Mouse (Mus musculus): ENCODE measurements at regions not wholly inside any gene's neighbourhood (a gene's known extent, or its start where the extent isn't known, plus 50 kb on each side); places are given as distances from the start of the nearest gene placed in this dataset.

DNA sequence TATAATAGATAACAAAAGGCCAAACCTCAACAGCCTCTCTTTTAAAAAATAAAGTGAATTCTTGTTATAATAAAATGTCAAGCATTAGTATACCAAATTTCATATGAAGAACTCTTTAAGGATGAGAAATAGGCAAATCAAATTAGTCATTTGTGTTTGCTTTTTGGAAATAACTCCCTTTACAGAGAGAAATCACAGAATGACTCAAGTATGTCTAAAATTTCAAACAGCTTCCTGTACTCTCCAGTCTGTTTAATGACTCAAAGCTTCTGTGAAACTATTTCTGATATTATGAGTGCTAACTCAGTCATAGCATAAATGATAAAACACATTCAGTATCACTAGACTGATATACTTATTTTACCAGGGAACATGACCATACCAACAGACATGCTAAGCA lies 217.7 kb downstream of the Rps12 start:
- TF ChIP-seq CTCF (IDR thresholded peaks at IDR 0.05; ENCODE audit: low read depth), result no peak
- H3K27me3 ChIP-seq (ENCODE audit: insufficient read depth, low read length), result no peaks in the 10 kb centered on the region

DNA sequence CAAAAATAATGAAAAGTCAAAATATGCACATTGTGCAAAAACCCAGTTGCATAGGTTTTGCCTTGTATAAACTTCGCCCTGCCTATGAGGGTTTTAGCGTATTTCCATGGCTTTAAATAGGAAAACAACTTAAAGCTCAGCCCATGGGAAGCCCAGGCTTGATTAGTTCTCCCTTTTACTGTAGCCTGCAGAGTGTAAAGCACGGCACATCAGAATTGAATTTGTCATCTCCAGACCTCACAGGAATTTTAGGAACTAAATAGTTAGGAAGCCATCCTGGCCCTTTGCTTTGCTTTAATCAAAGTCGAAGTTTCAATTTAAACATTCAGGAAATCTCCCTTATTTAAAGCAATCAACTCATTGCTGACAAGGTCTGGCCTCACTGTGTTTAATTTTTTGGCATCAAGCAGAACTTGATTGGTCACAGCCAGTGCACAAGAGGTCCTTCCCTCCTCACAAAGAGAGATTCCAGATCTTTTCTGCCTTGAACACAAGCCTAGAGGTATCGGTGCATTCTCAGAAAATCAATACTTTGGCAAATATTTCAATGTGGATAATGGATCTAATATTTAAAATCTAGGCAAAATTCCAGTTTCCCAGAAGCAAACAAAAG lies 211.8 kb upstream of the Eya4 start:
- Histone ChIP-seq H3K27me3 (ENCODE audit: insufficient read depth, low read length) (no peaks in the 10 kb centered on the region), H3K27ac (ENCODE audit: low read depth, low read length) (no peak overlapping the region), H3K36me3 (ENCODE audit: insufficient read depth) (no peaks in the 10 kb centered on the region), H3K4me2 (ENCODE audit: low read depth) (no peak overlapping the region), H3K4me1 (ENCODE audit: insufficient read depth) (no peaks in the 10 kb centered on the region), H3K4me3 (ENCODE audit: low read depth, low read length) (no peak overlapping the region), H3K9me3 (ENCODE audit: low read length) (no peaks in the 10 kb centered on the region), H3K9ac (no peak overlapping the region)
- ATAC-seq (no peak), DNase-seq (no peak)
- 93% methylated on average over 5 of the region's 5 CpGs for WGBS
- no peak for TF ChIP-seq CTCF (IDR thresholded peaks at IDR 0.05; ENCODE audit: low read depth)

More for the DNA sequence above, 217.7 kb downstream of the Rps12 start:
- Histone ChIP-seq H3K9me3 (ENCODE audit: low read length) (no peaks in the 10 kb centered on the region), H3K36me3 (ENCODE audit: insufficient read depth) (no peaks in the 10 kb centered on the region), H3K9ac (no peak overlapping the region), H3K4me2 (ENCODE audit: low read depth) (no peak overlapping the region), H3K27ac (ENCODE audit: low read depth, low read length) (no peak overlapping the region), H3K4me3 (ENCODE audit: low read depth, low read length) (no peak overlapping the region), H3K4me1 (ENCODE audit: insufficient read depth) (no peaks in the 10 kb centered on the region)
- ATAC-seq (no peak), DNase-seq (no peak)

DNA sequence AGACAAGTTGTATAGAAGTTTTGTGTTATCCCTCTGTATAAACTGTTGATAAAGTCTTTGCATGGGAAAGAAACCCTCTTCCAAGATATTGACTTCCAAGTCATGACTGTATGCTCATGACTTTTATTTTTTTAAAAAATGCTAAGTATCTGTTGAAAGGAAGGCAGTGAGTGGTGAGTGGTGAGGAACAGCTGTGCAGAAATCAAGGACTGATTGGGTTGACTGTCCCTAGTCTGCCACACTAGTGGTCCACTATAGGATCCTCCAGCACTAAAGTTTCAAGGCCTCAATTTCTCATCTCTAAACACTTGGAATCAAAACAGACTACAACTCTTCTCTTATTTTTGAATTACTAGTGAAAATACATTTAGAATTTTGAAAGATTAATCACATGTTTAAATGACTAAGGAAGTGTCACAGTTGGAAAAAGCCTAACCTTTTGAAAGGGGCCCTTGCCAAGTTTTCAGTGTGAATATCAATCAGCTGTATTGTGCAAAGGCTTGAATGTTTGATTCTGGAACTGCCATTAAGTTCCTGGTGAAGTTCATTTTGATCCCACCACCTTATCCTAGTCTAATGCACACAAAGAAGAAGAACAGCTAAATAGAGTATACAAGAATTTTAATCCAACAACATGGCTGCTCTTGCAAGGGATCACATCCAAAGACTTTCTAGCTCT lies 209.5 kb upstream of the Eya4 start:
- H3K9ac ChIP-seq, result no peak overlapping the region
- ATAC-seq (no peak), DNase-seq (no peak)
- H3K27ac ChIP-seq (ENCODE audit: low read depth, low read length), result no peak overlapping the region
- no peaks in the 10 kb centered on the region for H3K36me3 ChIP-seq (ENCODE audit: insufficient read depth)
- H3K9me3 ChIP-seq (ENCODE audit: low read length), result no peaks in the 10 kb centered on the region
- H3K4me3 ChIP-seq (ENCODE audit: low read depth, low read length), result no peak overlapping the region
- H3K27me3 ChIP-seq (ENCODE audit: insufficient read depth, low read length), result no peaks in the 10 kb centered on the region
- no peak for TF ChIP-seq CTCF (IDR thresholded peaks at IDR 0.05; ENCODE audit: low read depth)
- no peak overlapping the region for H3K4me2 ChIP-seq (ENCODE audit: low read depth)
- H3K4me1 ChIP-seq (ENCODE audit: insufficient read depth), result no peaks in the 10 kb centered on the region

DNA sequence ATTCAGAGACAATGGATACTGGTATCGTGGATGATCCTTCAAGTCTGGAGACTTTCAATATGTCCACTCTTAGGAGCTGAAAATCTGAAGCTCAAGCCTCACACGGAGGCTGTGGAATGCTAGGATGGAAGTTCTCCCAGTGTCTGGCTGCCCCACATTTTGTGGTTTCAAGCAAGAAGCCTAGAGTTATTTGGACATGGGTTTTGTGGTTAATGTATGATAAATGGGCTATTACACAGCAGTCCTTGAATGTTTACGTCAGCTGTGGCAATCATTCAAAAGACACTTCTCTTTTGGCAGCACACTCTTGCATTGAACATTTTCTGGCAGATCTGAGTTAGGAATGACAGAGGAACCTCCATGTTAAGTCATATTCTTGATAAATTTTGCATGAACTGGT lies 207.2 kb upstream of the Eya4 start:
- no peaks in the 10 kb centered on the region for H3K27me3 ChIP-seq (ENCODE audit: insufficient read depth, low read length)
- H3K36me3 ChIP-seq (ENCODE audit: insufficient read depth), result no peaks in the 10 kb centered on the region
- no peak overlapping the region for H3K4me3 ChIP-seq (ENCODE audit: low read depth, low read length)
- H3K9ac ChIP-seq, result no peak overlapping the region
- H3K27ac ChIP-seq (ENCODE audit: low read depth, low read length), result no peak overlapping the region
- no peak overlapping the region for H3K4me2 ChIP-seq (ENCODE audit: low read depth)
- DNase-seq (no peak), ATAC-seq (no peak)
- no peaks in the 10 kb centered on the region for H3K9me3 ChIP-seq (ENCODE audit: low read length)
- no peak for TF ChIP-seq CTCF (IDR thresholded peaks at IDR 0.05; ENCODE audit: low read depth)
- 78% methylated on average over 3 of the region's 3 CpGs for WGBS
- H3K4me1 ChIP-seq (ENCODE audit: insufficient read depth), result no peaks in the 10 kb centered on the region

DNA sequence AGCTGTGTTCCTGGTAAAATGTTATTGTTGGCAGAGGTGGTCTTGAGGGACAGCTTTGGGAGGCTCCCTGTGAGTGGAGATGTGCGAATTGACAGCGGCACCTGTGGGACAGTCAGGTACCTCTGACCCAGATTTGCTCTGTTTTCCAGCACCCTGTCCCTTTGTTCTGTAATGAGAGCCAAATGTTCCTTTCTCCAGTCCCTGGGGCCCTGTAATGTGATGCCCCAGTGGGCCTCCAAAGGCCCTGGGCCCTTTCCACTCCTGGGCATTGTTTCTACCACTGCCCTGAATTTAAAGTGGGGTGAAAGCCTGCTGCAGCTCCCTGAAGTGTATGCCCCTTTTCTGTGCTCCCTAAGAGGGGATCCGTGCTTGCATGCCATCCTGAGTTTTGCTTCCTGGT lies 198.6 kb upstream of the Eya4 start:
- DNase-seq (no peak), ATAC-seq (no peak)
- H3K9ac ChIP-seq, result no peak overlapping the region
- H3K4me2 ChIP-seq (ENCODE audit: low read depth), result no peak overlapping the region
- H3K4me3 ChIP-seq (ENCODE audit: low read depth, low read length), result no peak overlapping the region
- H3K27me3 ChIP-seq (ENCODE audit: insufficient read depth, low read length), result no peaks in the 10 kb centered on the region
- TF ChIP-seq CTCF (IDR thresholded peaks at IDR 0.05; ENCODE audit: low read depth), result no peak
- WGBS, result 28% methylated on average over 3 of the region's 3 CpGs
- H3K9me3 ChIP-seq (ENCODE audit: low read length), result no peaks in the 10 kb centered on the region
- H3K27ac ChIP-seq (ENCODE audit: low read depth, low read length), result no peak overlapping the region
- H3K4me1 ChIP-seq (ENCODE audit: insufficient read depth), result no peaks in the 10 kb centered on the region
- H3K36me3 ChIP-seq (ENCODE audit: insufficient read depth), result no peaks in the 10 kb centered on the region

DNA sequence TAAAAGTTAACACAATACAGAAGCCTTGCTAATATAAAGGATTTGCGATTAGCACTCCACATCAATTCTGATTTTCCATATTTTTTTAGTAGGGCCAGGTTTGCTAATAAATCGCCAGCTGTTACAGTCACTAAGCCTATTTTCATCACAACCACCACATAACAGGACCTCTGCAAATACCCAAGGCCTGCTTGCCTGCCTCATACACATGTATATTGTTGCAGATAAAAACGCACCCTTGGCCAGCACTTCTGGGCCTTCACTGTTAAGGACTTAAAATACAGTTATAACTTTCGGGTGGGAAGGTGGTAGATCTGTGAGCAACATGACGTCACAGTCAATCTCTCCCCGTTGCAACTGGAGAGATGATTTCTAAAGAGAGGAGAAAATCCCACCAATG lies 197.7 kb upstream of the Eya4 start:
- DNase-seq (no peak), ATAC-seq (no peak)
- H3K4me2 ChIP-seq (ENCODE audit: low read depth), result no peak overlapping the region
- no peaks in the 10 kb centered on the region for H3K9me3 ChIP-seq (ENCODE audit: low read length)
- WGBS, result 86% methylated on average over 6 of the region's 6 CpGs
- H3K27ac ChIP-seq (ENCODE audit: low read depth, low read length), result no peak overlapping the region
- no peaks in the 10 kb centered on the region for H3K27me3 ChIP-seq (ENCODE audit: insufficient read depth, low read length)
- no peaks in the 10 kb centered on the region for H3K4me1 ChIP-seq (ENCODE audit: insufficient read depth)
- H3K9ac ChIP-seq, result no peak overlapping the region
- H3K4me3 ChIP-seq (ENCODE audit: low read depth, low read length), result no peak overlapping the region
- no peak for TF ChIP-seq CTCF (IDR thresholded peaks at IDR 0.05; ENCODE audit: low read depth)
- no peaks in the 10 kb centered on the region for H3K36me3 ChIP-seq (ENCODE audit: insufficient read depth)

DNA sequence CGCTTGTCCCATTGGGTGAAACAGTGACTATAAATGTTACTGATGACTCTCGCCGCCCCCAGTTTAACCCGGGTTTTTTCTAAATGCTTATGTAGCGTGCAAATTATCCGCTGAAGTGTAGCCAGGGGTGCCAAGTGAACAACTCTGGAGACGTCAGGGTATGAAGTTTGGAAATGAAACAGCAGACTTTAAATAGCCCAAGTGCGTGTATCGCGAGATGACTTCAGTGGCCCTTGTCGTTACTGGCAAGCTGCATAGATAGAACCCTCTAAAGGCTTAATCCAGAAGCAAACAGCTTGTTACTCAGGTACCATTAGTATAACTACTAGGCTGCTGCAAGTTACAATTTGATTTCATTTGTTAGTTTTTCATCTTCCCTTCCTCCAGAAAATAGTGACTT lies 192.1 kb upstream of the Eya4 start:
- H3K4me2 ChIP-seq (ENCODE audit: low read depth), result no peak overlapping the region
- WGBS, result 82% methylated on average over 11 of the region's 11 CpGs
- no peaks in the 10 kb centered on the region for H3K9me3 ChIP-seq (ENCODE audit: low read length)
- H3K27me3 ChIP-seq (ENCODE audit: insufficient read depth, low read length), result no peaks in the 10 kb centered on the region
- H3K9ac ChIP-seq, result no peak overlapping the region
- no peak for TF ChIP-seq CTCF (IDR thresholded peaks at IDR 0.05; ENCODE audit: low read depth)
- no peaks in the 10 kb centered on the region for H3K4me1 ChIP-seq (ENCODE audit: insufficient read depth)
- H3K27ac ChIP-seq (ENCODE audit: low read depth, low read length), result no peak overlapping the region
- H3K4me3 ChIP-seq (ENCODE audit: low read depth, low read length), result no peak overlapping the region
- H3K36me3 ChIP-seq (ENCODE audit: insufficient read depth), result no peaks in the 10 kb centered on the region
- DNase-seq, result no peak
- no peak for ATAC-seq
